Mouse (Mus musculus) lung, postnatal 25 days (tissue): ENCODE data around the gene Olfr503.
"Not testable (repeated sequence)": the region's sequence is repeated elsewhere in the genome, so short reads cannot be mapped to it uniquely, and the experiment has no call there.

Source experiments
- DNase-seq: peaks from one replicate; pipeline ENCODE4 v3.0.0; 2022; ENCODE audit warnings: low spot score

Gene Olfr503

DNA sequence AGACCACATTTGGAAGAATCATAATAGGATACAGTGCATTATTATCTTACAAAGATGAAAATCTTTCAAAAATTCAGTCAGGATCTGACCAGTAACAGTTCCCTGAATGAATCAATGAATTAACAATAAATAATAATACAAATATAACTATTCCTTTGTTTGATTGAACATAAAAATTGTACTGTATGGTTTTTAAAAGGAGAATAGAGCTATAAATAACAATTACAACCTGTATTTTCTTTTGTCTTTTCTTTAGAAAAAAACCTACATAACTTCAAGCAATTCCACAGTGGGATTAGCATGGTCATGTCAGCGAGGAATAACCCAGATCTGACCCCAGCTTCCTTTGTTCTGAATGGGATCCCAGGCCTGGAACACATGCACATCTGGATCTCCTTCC is at the start of gene Olfr503:
TSS of gene Olfr503 (plus strand) at position 301 of the 400 bp plus-strand sequence.
- DNase-seq = not testable (repeated sequence)

DNA sequence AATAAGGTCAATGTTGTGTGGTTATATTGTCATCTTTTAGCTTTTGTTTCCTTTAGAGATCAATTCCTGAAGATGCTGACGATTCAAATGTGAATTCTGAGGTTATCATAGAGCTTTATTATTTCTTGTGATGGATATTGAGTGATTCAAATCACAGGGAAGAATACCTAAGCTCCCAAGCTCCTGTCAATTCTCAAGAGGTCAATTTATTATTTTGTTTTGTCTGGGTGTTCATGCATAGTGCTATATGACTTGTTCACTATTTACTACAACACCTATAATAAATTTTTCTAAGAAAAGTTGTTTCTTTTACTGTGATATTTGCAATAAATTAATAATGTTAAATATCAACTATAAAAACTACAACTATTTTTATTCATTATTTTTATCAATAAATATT is 19.4 kb upstream of the Olfr503 start, which contains the start of gene Olfr502:
TSS of gene Olfr502 (minus strand) at position 101 of the 400 bp plus-strand sequence.
- no peak for DNase-seq

DNA sequence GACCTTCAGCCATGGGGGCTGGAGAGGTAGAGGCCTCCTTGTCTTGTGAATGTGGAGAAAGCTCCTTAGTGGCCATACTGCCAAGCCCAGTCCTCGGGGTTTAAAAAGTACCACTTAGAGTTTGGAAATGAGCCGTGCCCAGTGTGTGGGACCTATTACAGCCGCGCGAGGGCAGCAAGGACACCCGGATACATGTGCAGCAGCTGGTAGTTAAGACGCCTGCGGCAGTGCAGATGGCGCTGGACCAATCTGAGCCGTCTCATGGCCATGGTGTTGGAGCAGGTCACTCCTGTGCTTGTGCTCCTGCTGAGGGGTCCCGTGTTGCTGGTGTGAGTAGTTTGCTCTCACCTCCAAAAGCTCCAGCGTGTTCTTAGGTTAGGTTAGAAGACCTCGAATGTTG is 1.9 kb upstream of the Olfr503 start:
- DNase-seq = no peak

DNA sequence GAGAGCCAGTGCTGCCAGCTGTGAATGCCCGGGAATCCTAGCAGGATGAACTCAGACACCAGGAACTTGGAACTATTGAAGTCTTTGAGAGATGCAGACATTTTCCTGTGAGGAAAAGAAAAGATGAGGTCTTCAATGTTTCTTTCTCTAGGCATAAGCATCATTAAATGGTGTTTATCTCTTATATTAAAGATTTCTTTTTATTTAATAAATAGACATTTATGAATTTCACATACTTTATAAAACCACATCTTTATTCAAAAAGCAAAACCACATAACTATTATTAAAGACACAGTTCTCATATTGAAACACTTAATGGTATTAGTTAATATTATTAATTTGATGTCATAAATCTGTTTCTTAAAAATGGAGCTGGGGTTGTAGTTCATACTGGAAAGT is 21.4 kb downstream of the Olfr503 start, which contains the start of gene Olfr504:
TSS of gene Olfr504 (minus strand) at position 101 of the 400 bp plus-strand sequence.
- DNase-seq = no peak

DNA sequence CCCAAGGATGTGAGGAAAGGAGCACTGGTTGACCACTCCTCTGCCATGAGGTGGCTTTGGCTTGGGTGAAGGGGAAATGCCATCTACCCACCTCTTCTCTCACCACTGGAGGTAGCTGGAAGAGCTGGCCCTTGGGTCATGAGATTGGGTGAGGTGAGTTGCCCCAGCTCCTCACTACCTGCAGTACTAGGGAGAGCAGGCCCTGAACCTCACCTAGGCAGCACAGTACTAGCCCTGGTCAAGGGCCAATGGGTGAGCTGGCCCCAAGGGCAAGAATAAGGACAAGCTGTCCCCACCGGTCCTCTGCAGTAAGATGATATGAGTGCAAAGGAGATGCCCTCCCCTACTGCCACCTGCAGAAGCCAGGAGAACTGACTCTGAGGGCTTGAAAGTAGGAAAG is 45.5 kb downstream of the Olfr503 start:
- DNase-seq = no peak
